Mouse (Mus musculus): ENCODE results near the gene Uqcrq. TPM values are rescaled to one million over a fixed set of nuclear protein-coding genes. Genes with fewer than 3 reads are reported as not detected.
A peak's percentile ranks its signal among the peaks of the same experiment; 100 is the strongest.

The Uqcrq gene
- polyA plus RNA-seq, 1 experiment from 2014 or later, result 574 TPM

GRCm38 (mm10) chr11:53446183-53446582 lies 15.6 kb upstream of the Uqcrq start:
- H3K36me3 ChIP-seq (ENCODE audit: control insufficient read depth, insufficient read depth, low read length), result no peaks in the 10 kb centered on the region
- no peak overlapping the region for H3K9ac ChIP-seq (ENCODE audit: low read depth, low read length)
- no peaks in the 10 kb centered on the region for H3K9me3 ChIP-seq (ENCODE audit: control insufficient read depth, low read length)
- no peaks in the 10 kb centered on the region for H3K4me1 ChIP-seq (ENCODE audit: control insufficient read depth, insufficient read depth, low read length)
- no peak overlapping the region for H3K4me2 ChIP-seq (replicated peaks; ENCODE audit: low read depth, low read length)
- H3K27me3 ChIP-seq (ENCODE audit: control insufficient read depth, insufficient read depth, low read length), result no peaks in the 10 kb centered on the region
- H3K27ac ChIP-seq (ENCODE audit: low read depth, low read length), result no peak overlapping the region
- no peak for ATAC-seq (ENCODE audit: low FRiP score, low TSS enrichment)
- 89% methylated on average over 13 of the region's 13 CpGs for WGBS
- no peak overlapping the region for H3K4me3 ChIP-seq (ENCODE audit: low read length)

DNA sequence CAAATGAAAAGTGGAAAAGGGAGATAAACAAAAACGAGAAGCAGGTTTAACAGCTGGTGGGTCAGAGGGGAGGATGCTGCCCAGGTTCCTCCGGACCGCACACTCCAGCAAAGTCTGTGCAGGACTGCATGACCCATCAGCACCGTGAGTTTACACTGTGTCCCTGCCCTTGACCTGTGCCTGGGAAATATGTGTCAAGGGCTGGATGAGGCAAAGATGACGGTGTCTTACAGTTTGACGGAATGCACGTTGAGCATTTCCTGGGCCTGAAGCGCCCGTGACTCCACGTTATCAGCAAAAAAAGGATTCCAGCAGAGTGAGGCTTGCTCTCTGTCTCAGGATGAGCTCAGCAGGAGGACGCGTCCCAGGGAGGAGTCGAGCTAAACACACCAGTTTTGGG lies 14.9 kb upstream of the Uqcrq start:
- ATAC-seq (ENCODE audit: low FRiP score, low TSS enrichment), result no peak

GRCm38 (mm10) chr11:53443861-53444260 lies 13.2 kb upstream of the Uqcrq start:
- no peak for ATAC-seq (ENCODE audit: low FRiP score, low TSS enrichment)
- Histone ChIP-seq H3K9ac (ENCODE audit: low read depth, low read length) (no peak overlapping the region), H3K27me3 (ENCODE audit: control insufficient read depth, insufficient read depth, low read length) (no peaks in the 10 kb centered on the region), H3K27ac (ENCODE audit: low read depth, low read length) (no peak overlapping the region), H3K4me3 (ENCODE audit: low read length) (no peak overlapping the region), H3K4me1 (ENCODE audit: control insufficient read depth, insufficient read depth, low read length) (no peaks in the 10 kb centered on the region), H3K36me3 (ENCODE audit: control insufficient read depth, insufficient read depth, low read length) (no peaks in the 10 kb centered on the region), H3K9me3 (ENCODE audit: control insufficient read depth, low read length) (no peaks in the 10 kb centered on the region), H3K4me2 (replicated peaks; ENCODE audit: low read depth, low read length) (no peak overlapping the region)
- WGBS, result 38% methylated on average over 6 of the region's 6 CpGs

More for the DNA sequence above, 14.9 kb upstream of the Uqcrq start:
- H3K9me3 ChIP-seq (ENCODE audit: control insufficient read depth, low read length), result no peaks in the 10 kb centered on the region
- no peaks in the 10 kb centered on the region for H3K27me3 ChIP-seq (ENCODE audit: control insufficient read depth, insufficient read depth, low read length)
- H3K4me1 ChIP-seq (ENCODE audit: control insufficient read depth, insufficient read depth, low read length), result no peaks in the 10 kb centered on the region
- H3K4me3 ChIP-seq (ENCODE audit: low read length), result no peak overlapping the region
- 77% methylated on average over 13 of the region's 13 CpGs for WGBS
- H3K36me3 ChIP-seq (ENCODE audit: control insufficient read depth, insufficient read depth, low read length), result no peaks in the 10 kb centered on the region
- H3K4me2 ChIP-seq (replicated peaks; ENCODE audit: low read depth, low read length), result no peak overlapping the region
- H3K9ac ChIP-seq (ENCODE audit: low read depth, low read length), result no peak overlapping the region
- H3K27ac ChIP-seq (ENCODE audit: low read depth, low read length), result no peak overlapping the region

DNA sequence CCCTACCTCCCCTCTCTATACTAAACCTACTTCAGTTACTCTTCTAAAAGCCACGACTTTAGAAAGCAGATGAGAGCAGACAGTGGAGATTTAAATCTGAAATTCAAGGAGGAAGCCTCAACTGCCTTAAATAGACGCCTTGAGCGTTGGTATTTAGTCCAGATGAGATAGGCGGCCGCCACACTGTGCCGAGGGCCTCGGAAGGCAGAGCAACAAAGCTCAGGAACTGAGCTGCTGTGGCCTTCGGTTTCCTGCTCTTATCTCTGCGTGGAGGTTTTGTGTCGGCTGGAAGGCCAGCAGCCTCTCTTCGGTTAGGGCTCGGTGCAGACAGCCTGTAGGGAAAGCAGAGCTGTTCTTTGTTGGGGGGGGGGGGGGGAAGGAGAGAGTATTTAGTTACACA lies 11.3 kb upstream of the Uqcrq start:
- H3K27ac ChIP-seq (ENCODE audit: low read depth, low read length), result no peak overlapping the region
- no peaks in the 10 kb centered on the region for H3K4me1 ChIP-seq (ENCODE audit: control insufficient read depth, insufficient read depth, low read length)
- no peak overlapping the region for H3K4me2 ChIP-seq (replicated peaks; ENCODE audit: low read depth, low read length)
- no peak for ATAC-seq (ENCODE audit: low FRiP score, low TSS enrichment)
- 37% methylated on average over 12 of the region's 12 CpGs for WGBS
- H3K9ac ChIP-seq (ENCODE audit: low read depth, low read length), result no peak overlapping the region
- no peaks in the 10 kb centered on the region for H3K9me3 ChIP-seq (ENCODE audit: control insufficient read depth, low read length)
- H3K27me3 ChIP-seq (ENCODE audit: control insufficient read depth, insufficient read depth, low read length), result no peaks in the 10 kb centered on the region
- no peak overlapping the region for H3K4me3 ChIP-seq (ENCODE audit: low read length)
- H3K36me3 ChIP-seq (ENCODE audit: control insufficient read depth, insufficient read depth, low read length), result no peaks in the 10 kb centered on the region

DNA sequence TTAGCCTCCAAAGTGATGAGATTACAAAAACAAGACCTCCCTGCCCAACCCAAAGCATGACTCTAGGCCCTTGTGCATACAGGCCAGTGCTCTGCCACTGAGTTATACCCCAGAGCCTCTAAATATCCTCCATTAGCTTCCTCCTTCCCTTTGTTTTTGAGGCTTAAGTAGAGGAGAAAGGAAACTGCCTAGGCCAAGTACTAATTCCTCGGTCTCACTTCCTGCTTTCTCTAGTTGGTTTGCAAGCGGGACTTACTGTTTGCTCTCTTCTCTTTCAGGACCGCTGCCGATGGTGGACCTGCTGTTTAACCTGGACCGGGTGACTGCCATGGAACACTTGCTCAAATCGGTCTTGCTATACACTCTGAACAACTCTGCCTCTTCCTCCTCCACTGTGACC lies 5.7 kb upstream of the Uqcrq start:
- Histone ChIP-seq H3K27me3 (ENCODE audit: control insufficient read depth, insufficient read depth, low read length) (no peaks in the 10 kb centered on the region), H3K9ac (ENCODE audit: low read depth, low read length) (no peak overlapping the region), H3K4me2 (replicated peaks; ENCODE audit: low read depth, low read length) (no peak overlapping the region), H3K4me1 (ENCODE audit: control insufficient read depth, insufficient read depth, low read length) (peaks cover 4% of the 10 kb centered on the region; the same call in 1 of the 2 replicates), H3K4me3 (ENCODE audit: low read length) (no peak overlapping the region), H3K9me3 (ENCODE audit: control insufficient read depth, low read length) (no peaks in the 10 kb centered on the region), H3K27ac (ENCODE audit: low read depth, low read length) (no peak overlapping the region), H3K36me3 (ENCODE audit: control insufficient read depth, insufficient read depth, low read length) (no peaks in the 10 kb centered on the region)
- WGBS, result 89% methylated on average over 6 of the region's 6 CpGs
- ATAC-seq (ENCODE audit: low FRiP score, low TSS enrichment), result no peak

GRCm38 (mm10) chr11:53435504-53435903 lies 4.9 kb upstream of the Uqcrq start:
- no peak overlapping the region for H3K4me2 ChIP-seq (replicated peaks; ENCODE audit: low read depth, low read length)
- ATAC-seq (ENCODE audit: low FRiP score, low TSS enrichment), result no peak
- no peak overlapping the region for H3K9ac ChIP-seq (ENCODE audit: low read depth, low read length)
- H3K27me3 ChIP-seq (ENCODE audit: control insufficient read depth, insufficient read depth, low read length), result no peaks in the 10 kb centered on the region
- no peaks in the 10 kb centered on the region for H3K9me3 ChIP-seq (ENCODE audit: control insufficient read depth, low read length)
- H3K27ac ChIP-seq (ENCODE audit: low read depth, low read length), result no peak overlapping the region
- WGBS, result 82% methylated on average over 8 of the region's 8 CpGs
- H3K4me3 ChIP-seq (ENCODE audit: low read length), result no peak overlapping the region
- H3K36me3 ChIP-seq (ENCODE audit: control insufficient read depth, insufficient read depth, low read length), result no peaks in the 10 kb centered on the region
- peaks cover 5% of the 10 kb centered on the region; the same call in 1 of the 2 replicates for H3K4me1 ChIP-seq (ENCODE audit: control insufficient read depth, insufficient read depth, low read length)

GRCm38 (mm10) chr11:53433057-53433456 lies 2.4 kb upstream of the Uqcrq start:
- WGBS, result 58% methylated on average over 6 of the region's 6 CpGs
- no peak for ATAC-seq (ENCODE audit: low FRiP score, low TSS enrichment)
- Histone ChIP-seq H3K4me1 (ENCODE audit: control insufficient read depth, insufficient read depth, low read length) (peaks cover 11% of the 10 kb centered on the region; the same call in 1 of the 2 replicates), H3K9me3 (ENCODE audit: control insufficient read depth, low read length) (no peaks in the 10 kb centered on the region), H3K27me3 (ENCODE audit: control insufficient read depth, insufficient read depth, low read length) (no peaks in the 10 kb centered on the region), H3K4me3 (ENCODE audit: low read length) (no peak overlapping the region), H3K4me2 (replicated peaks; ENCODE audit: low read depth, low read length) (no peak overlapping the region), H3K27ac (ENCODE audit: low read depth, low read length) (no peak overlapping the region), H3K9ac (ENCODE audit: low read depth, low read length) (no peak overlapping the region), H3K36me3 (ENCODE audit: control insufficient read depth, insufficient read depth, low read length) (peaks cover 9% of the 10 kb centered on the region)

GRCm38 (mm10) chr11:53431347-53432056 lies 871 bp upstream of the Uqcrq start:
- Histone ChIP-seq H3K27me3 (ENCODE audit: control insufficient read depth, insufficient read depth, low read length) (no peaks in the 10 kb centered on the region), H3K4me1 (ENCODE audit: control insufficient read depth, insufficient read depth, low read length) (peaks cover 11% of the 10 kb centered on the region; the same call in 1 of the 2 replicates), H3K36me3 (ENCODE audit: control insufficient read depth, insufficient read depth, low read length) (peaks cover 10% of the 10 kb centered on the region), H3K4me3 (ENCODE audit: low read length) (peak overlapping the region; percentile 79), H3K4me2 (replicated peaks; ENCODE audit: low read depth, low read length) (peak overlapping the region; percentile 57), H3K27ac (ENCODE audit: low read depth, low read length) (peak overlapping the region; percentile 12; the same call in 1 of the 2 replicates), H3K9me3 (ENCODE audit: control insufficient read depth, low read length) (no peaks in the 10 kb centered on the region), H3K9ac (ENCODE audit: low read depth, low read length) (peak overlapping the region; percentile 35; the same call in 1 of the 2 replicates)
- WGBS, result 12% methylated on average over 9 of the region's 9 CpGs
- ATAC-seq (ENCODE audit: low FRiP score, low TSS enrichment), result no peak; the same call in 1 of the 2 replicates

DNA sequence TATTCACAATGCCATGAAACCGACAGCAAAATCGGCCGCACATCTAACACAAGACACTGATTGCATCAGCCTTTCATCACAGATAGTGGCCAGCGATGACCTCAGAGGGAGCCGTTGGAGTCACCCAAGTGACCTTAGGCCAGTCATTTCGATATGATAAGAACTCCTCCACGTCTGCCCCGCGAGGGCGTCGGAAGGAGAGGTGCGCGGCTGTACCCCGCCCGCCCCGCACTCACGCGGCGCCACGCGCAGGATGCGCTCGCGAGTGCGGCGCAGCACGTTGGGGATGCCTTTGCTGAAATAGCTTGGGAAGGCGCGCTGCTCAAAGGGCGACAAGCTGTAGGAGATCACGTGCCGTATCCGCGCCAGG lies 346 bp downstream of the Uqcrq start:
- H3K9me3 ChIP-seq (ENCODE audit: control insufficient read depth, low read length), result no peaks in the 10 kb centered on the region
- peak; percentile 43; the same call in 1 of the 2 replicates for ATAC-seq (ENCODE audit: low FRiP score, low TSS enrichment)
- H3K36me3 ChIP-seq (ENCODE audit: control insufficient read depth, insufficient read depth, low read length), result peaks cover 10% of the 10 kb centered on the region
- peaks cover 11% of the 10 kb centered on the region; the same call in 1 of the 2 replicates for H3K4me1 ChIP-seq (ENCODE audit: control insufficient read depth, insufficient read depth, low read length)
- under 1% methylated on average over 34 of the region's 34 CpGs for WGBS
- H3K4me2 ChIP-seq (replicated peaks; ENCODE audit: low read depth, low read length), result peak overlapping the region; percentile 76
- peak overlapping the region; percentile 79 for H3K4me3 ChIP-seq (ENCODE audit: low read length)
- peak overlapping the region; percentile 92 for H3K9ac ChIP-seq (ENCODE audit: low read depth, low read length)
- H3K27ac ChIP-seq (ENCODE audit: low read depth, low read length), result peak overlapping the region; percentile 10; the same call in 1 of the 2 replicates
- no peaks in the 10 kb centered on the region for H3K27me3 ChIP-seq (ENCODE audit: control insufficient read depth, insufficient read depth, low read length)

Data from kidney, embryonic 14.5 days (tissue).